Mouse (Mus musculus) heart, embryonic 12.5 days (tissue): Measurements from ENCODE around the gene Crybg2. TPM values are rescaled to one million over a fixed set of nuclear protein-coding genes. Genes with fewer than 3 reads are reported as not detected.

ENCODE experiments used
- ATAC-seq: fragments of 200-750 bp; cut with Nextera tagmentation; 2 replicates; pipeline ENCODE4 v1.8.0; 2017; ENCODE audit warnings: moderate TSS enrichment, moderate library complexity; ENCODE audit not compliant: insufficient number of reproducible peaks, low FRiP score
- H3K27ac ChIP-seq: fragments of 300-500 bp; sonication (generic); 2 replicates; pipeline ENCODE4 v1.5.1; 2016; ENCODE audit warnings: mild to moderate bottlenecking, moderate library complexity; ENCODE audit not compliant: poor library complexity, severe bottlenecking
- H3K27me3 ChIP-seq: fragments of 300-500 bp; sonication (generic); replicated peaks from 2 replicates; pipeline ENCODE4 v1.6.1; 2016; ENCODE audit warnings: mild to moderate bottlenecking, moderate library complexity
- H3K36me3 ChIP-seq: fragments of 300-500 bp; sonication (generic); 2 replicates; pipeline ENCODE4 v1.6.1; 2016; ENCODE audit warnings: mild to moderate bottlenecking, moderate library complexity
- H3K4me1 ChIP-seq: fragments of 300-500 bp; sonication (generic); replicated peaks from 2 replicates; pipeline ENCODE4 v1.6.1; 2016; ENCODE audit warnings: mild to moderate bottlenecking
- H3K4me2 ChIP-seq: fragments of 300-500 bp; sonication (generic); 2 replicates; pipeline ENCODE4 v1.6.1; 2016; ENCODE audit warnings: mild to moderate bottlenecking, moderate library complexity
- H3K4me3 ChIP-seq: fragments of 300-500 bp; sonication (generic); 2 replicates; pipeline ENCODE4 v1.5.1; 2016; ENCODE audit warnings: mild to moderate bottlenecking
- H3K9ac ChIP-seq: fragments of 300-500 bp; sonication (generic); 2 replicates; pipeline ENCODE4 v1.6.1; 2016; ENCODE audit warnings: mild to moderate bottlenecking, moderate library complexity
- H3K9me3 ChIP-seq: fragments of 300-500 bp; sonication (generic); replicated peaks from 2 replicates; pipeline ENCODE4 v1.6.1; 2016; ENCODE audit warnings: mild to moderate bottlenecking, moderate library complexity
- WGBS: fragments of 180-500 bp; shearing (Covaris S2); methylation state at CpG from one replicate; pipeline ENCODE4 v1.1.7; 2016; 5-methylcytosine and 5-hydroxymethylcytosine counted together
- polyA plus RNA-seq: library from polyadenylated mRNA; unstranded; fragments of >200 nt; fragmentation: Nextera tagmentation; extraction: Ambion mirVana; gene quantifications from 2 replicates; pipeline ENCODE4 v1.2.1, GENCODE M21; 2016

The Crybg2 gene
- polyA plus RNA-seq, 1 experiment from 2014 or later, result 0.51 TPM

GRCm38 (mm10) chr4:134129482-134129881 is 68.9 kb downstream of the Crybg2 start:
- no peak for ATAC-seq
- WGBS, result 21% methylated on average over 6 of the region's 6 CpGs
- peak overlapping the region; percentile 86; the same call in 1 of the 2 replicates for H3K9ac ChIP-seq
- H3K9me3 ChIP-seq, result no peaks in the 10 kb centered on the region
- no peaks in the 10 kb centered on the region for H3K27me3 ChIP-seq
- H3K4me2 ChIP-seq, result peak overlapping the region; percentile 90
- peak overlapping the region; percentile 86; the same call in 1 of the 2 replicates for H3K27ac ChIP-seq
- H3K36me3 ChIP-seq, result peaks cover 21% of the 10 kb centered on the region
- H3K4me3 ChIP-seq, result peak overlapping the region; percentile 88; the same call in 1 of the 2 replicates
- H3K4me1 ChIP-seq, result peaks cover 37% of the 10 kb centered on the region

DNA sequence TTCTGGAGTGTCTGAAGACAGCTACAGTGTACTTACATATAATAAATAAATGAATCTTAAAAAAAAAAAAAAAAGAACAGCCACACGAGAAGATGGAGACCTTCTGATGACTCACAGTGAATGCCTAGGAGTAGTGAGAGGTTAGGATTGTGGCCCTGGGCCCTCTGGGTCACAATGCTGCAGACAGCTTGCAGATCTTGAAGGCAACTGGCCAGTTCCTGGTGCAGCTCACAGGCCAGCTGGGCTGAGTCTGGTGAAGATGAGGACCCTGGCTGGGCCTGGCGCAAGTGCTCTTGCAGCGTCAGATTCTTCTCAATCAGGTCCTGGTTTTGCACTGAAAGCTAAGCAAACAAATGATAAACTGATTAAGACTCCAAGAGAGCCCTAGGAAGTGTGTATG is 71.5 kb downstream of the Crybg2 start:
- Histone ChIP-seq H3K4me2 (no peak overlapping the region), H3K9me3 (no peaks in the 10 kb centered on the region), H3K4me3 (no peak overlapping the region), H3K4me1 (peaks cover 38% of the 10 kb centered on the region), H3K9ac (no peak overlapping the region), H3K27me3 (no peaks in the 10 kb centered on the region), H3K36me3 (peaks cover 15% of the 10 kb centered on the region), H3K27ac (no peak overlapping the region)
- ATAC-seq, result no peak
- WGBS, result 81% methylated on average over 3 of the region's 3 CpGs

GRCm38 (mm10) chr4:134132519-134133095 is 72.0 kb downstream of the Crybg2 start:
- H3K27ac ChIP-seq, result no peak overlapping the region; the same call in 1 of the 2 replicates
- ATAC-seq, result no peak
- 53% methylated on average over 8 of the region's 8 CpGs for WGBS
- no peak overlapping the region for H3K4me2 ChIP-seq
- H3K4me1 ChIP-seq, result peaks cover 36% of the 10 kb centered on the region
- H3K27me3 ChIP-seq, result no peaks in the 10 kb centered on the region
- no peak overlapping the region for H3K4me3 ChIP-seq
- no peak overlapping the region for H3K9ac ChIP-seq
- peaks cover 18% of the 10 kb centered on the region for H3K36me3 ChIP-seq
- H3K9me3 ChIP-seq, result no peaks in the 10 kb centered on the region

DNA sequence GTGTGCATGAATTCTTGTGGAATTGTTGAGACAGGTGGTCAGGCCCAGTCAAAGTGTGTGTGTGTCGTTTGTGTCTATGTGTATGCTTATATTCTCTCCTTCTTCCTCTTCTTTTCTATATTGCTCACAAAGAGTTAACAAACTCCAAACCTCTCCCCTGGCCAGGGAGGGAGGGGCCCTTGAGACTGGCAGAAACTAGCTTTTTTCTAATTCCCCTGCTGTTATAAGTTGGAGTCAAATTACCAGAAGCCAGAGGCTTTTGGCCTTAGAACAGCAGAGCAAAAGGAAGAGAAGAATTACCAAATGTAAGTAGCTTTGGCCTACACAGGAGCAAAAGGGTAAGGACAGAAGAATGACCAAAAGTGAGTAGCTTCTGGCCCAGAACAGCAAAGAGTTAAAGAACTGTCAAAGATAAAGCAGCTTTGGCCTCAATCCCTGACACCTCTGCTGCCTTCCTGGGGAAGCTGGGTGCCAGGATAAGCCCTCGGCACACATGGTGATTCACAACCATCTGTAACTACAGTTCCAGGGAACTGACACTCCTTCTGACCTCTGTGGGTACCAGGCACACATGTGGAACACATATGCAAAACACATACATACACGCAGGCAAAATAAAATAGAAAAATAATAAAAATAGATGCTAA is 75.8 kb downstream of the Crybg2 start:
- Histone ChIP-seq H3K4me1 (peaks cover 17% of the 10 kb centered on the region), H3K36me3 (peaks cover 14% of the 10 kb centered on the region), H3K4me3 (no peak overlapping the region), H3K4me2 (no peak overlapping the region), H3K9me3 (no peaks in the 10 kb centered on the region), H3K27ac (no peak overlapping the region), H3K9ac (no peak overlapping the region; the same call in 1 of the 2 replicates), H3K27me3 (no peaks in the 10 kb centered on the region)
- 28% methylated on average over 3 of the region's 3 CpGs for WGBS
- no peak for ATAC-seq

- no peak overlapping the region for H3K9ac ChIP-seq
- no peak overlapping the region for H3K4me3 ChIP-seq
- peaks cover 19% of the 10 kb centered on the region for H3K36me3 ChIP-seq
- 79% methylated on average over 2 of the region's 2 CpGs for WGBS
- H3K27ac ChIP-seq, result no peak overlapping the region
- H3K4me2 ChIP-seq, result no peak overlapping the region
- ATAC-seq, result no peak
- H3K9me3 ChIP-seq, result no peaks in the 10 kb centered on the region
- peaks cover 14% of the 10 kb centered on the region for H3K4me1 ChIP-seq
- H3K27me3 ChIP-seq, result no peaks in the 10 kb centered on the region
Measured at GRCm38 (mm10) chr4:134138857-134139256, 78.2 kb downstream of the Crybg2 start.

Other genes starting within 250 kb of the Crybg2 start
- gene Rps6ka1, start 173.0 kb upstream of the Crybg2 start, polyA plus RNA-seq, result 21.7 and 23.5 TPM in 2 replicates
- 1,861 and 1,891 TPM in 2 replicates for gene Hmgn2, start 92.2 kb upstream of the Crybg2 start, polyA plus RNA-seq
- gene Dhdds, start 59.9 kb upstream of the Crybg2 start, polyA plus RNA-seq, result 30.5 and 33.3 TPM in 2 replicates
- 0.64 and 0.99 TPM in 2 replicates for gene Lin28a, start 42.0 kb upstream of the Crybg2 start, polyA plus RNA-seq
- not detected in 2 replicates for gene Zfp683, start 7.0 kb upstream of the Crybg2 start, polyA plus RNA-seq
- 4.3 and 5.7 TPM in 2 replicates for gene Cd52, start 34.3 kb downstream of the Crybg2 start, polyA plus RNA-seq
- gene Ubxn11, start 41.8 kb downstream of the Crybg2 start, polyA plus RNA-seq, result 2.2 and 2.7 TPM in 2 replicates
- gene Sh3bgrl3, start 68.0 kb downstream of the Crybg2 start, polyA plus RNA-seq, result 179 and 190 TPM in 2 replicates
- gene Cep85, start 126.3 kb downstream of the Crybg2 start, polyA plus RNA-seq, result 29.5 and 30.1 TPM in 2 replicates
- gene Gm7534, start 142.2 kb downstream of the Crybg2 start, polyA plus RNA-seq, result not detected in 2 replicates
- gene Catsper4, start 166.6 kb downstream of the Crybg2 start, polyA plus RNA-seq, result not detected in 2 replicates
- 0.61 and 1.4 TPM in 2 replicates for gene Cnksr1, start 177.6 kb downstream of the Crybg2 start, polyA plus RNA-seq
- gene E130218I03Rik, start 182.8 kb downstream of the Crybg2 start, polyA plus RNA-seq, result 0.23 and 0.51 TPM in 2 replicates
- gene Zfp593, start 184.8 kb downstream of the Crybg2 start, polyA plus RNA-seq, result 11.2 and 12.3 TPM in 2 replicates
- not detected in 2 replicates for gene Gm30191, start 186.1 kb downstream of the Crybg2 start, polyA plus RNA-seq
- gene Grrp1, start 193.3 kb downstream of the Crybg2 start, polyA plus RNA-seq, result 4.5 TPM in 2 replicates
- gene Pdik1l, start 227.1 kb downstream of the Crybg2 start, polyA plus RNA-seq, result 14.9 and 18.1 TPM in 2 replicates